Mouse (Mus musculus) adipocyte (in vitro differentiated cells): ENCODE measurements around the gene Gpr149.

ENCODE experiments used
- DNase-seq: peaks from one replicate; pipeline ENCODE4 v3.0.0-alpha.2; 2016; ENCODE audit warnings: low spot score

Gene Gpr149

GRCm38 (mm10) chr3:62604973-62605372, at the start of gene Gpr149:
Gpr149 (minus strand) TSS chr3:62605140.
- DNase-seq, result no peak

GRCm38 (mm10) chr3:62650551-62650950, 45.6 kb upstream of the Gpr149 start:
- DNase-seq, result no peak

- DNase-seq, result no peak
Observed at GRCm38 (mm10) chr3:62610861-62611260, 5.9 kb upstream of the Gpr149 start.

GRCm38 (mm10) chr3:62605931-62606330, 991 bp upstream of the Gpr149 start:
- no peak for DNase-seq

- DNase-seq, result peak; percentile 18
Observed at GRCm38 (mm10) chr3:62604047-62604391, 921 bp downstream of the Gpr149 start.

GRCm38 (mm10) chr3:62603231-62604046, 1.5 kb downstream of the Gpr149 start:
- DNase-seq, result no peak

GRCm38 (mm10) chr3:62602466-62602865, 2.5 kb downstream of the Gpr149 start:
- DNase-seq, result no peak

- DNase-seq, result peak; percentile 45
Observed at GRCm38 (mm10) chr3:62594842-62595241, 10.1 kb downstream of the Gpr149 start.

GRCm38 (mm10) chr3:62585072-62585471, 19.9 kb downstream of the Gpr149 start:
- no peak for DNase-seq

- no peak for DNase-seq
Observed at GRCm38 (mm10) chr3:62527593-62527992, 77.3 kb downstream of the Gpr149 start.

- peak; percentile 56 for DNase-seq
Observed at GRCm38 (mm10) chr3:62527160-62527559, 77.8 kb downstream of the Gpr149 start.

- no peak for DNase-seq
Observed at GRCm38 (mm10) chr3:62507206-62507647, 97.7 kb downstream of the Gpr149 start.

GRCm38 (mm10) chr3:62506488-62507205, 98.3 kb downstream of the Gpr149 start, which contains the start of gene Dhx36:
Dhx36 (minus strand) TSS chr3:62507004.
- peak; percentile 97 for DNase-seq

GRCm38 (mm10) chr3:62505166-62505900, 99.6 kb downstream of the Gpr149 start:
- peak; percentile 58 for DNase-seq

- no peak for DNase-seq
Observed at GRCm38 (mm10) chr3:62499327-62499726, 105.6 kb downstream of the Gpr149 start.

- DNase-seq, result no peak
Observed at GRCm38 (mm10) chr3:62492568-62492967, 112.4 kb downstream of the Gpr149 start.

GRCm38 (mm10) chr3:62484340-62484739, 120.6 kb downstream of the Gpr149 start:
- DNase-seq, result no peak
